Mouse (Mus musculus) monocyte, adult 5-6 weeks (primary cell): ENCODE results near the gene Zfp385a. TPM values are rescaled to one million over a fixed set of nuclear protein-coding genes. Genes with fewer than 3 reads are reported as not detected.

Experiments used
- ATAC-seq: fragments of 153-309, 156-312 bp; replicated peaks from 2 replicates; pipeline ENCODE4 v1.8.0; 2017; ENCODE audit warnings: mild to moderate bottlenecking; ENCODE audit not compliant: low TSS enrichment, insufficient number of reproducible peaks, severe bottlenecking, poor library complexity, low FRiP score
- total RNA-seq: library from RNA; stranded (forward); fragments of 200-1000, 200-491, 200-594 nt; gene quantifications from 3 replicates; pipeline ENCODE4 v1.2.3, GENCODE M21; 2017

Zfp385a gene
- total RNA-seq, 1 experiment from 2014 or later = 1.7 TPM

- ATAC-seq = no peak
These were observed 39.3 kb downstream of the Zfp385a start for GRCm38 (mm10) chr15:103300560-103300959.

- no peak for ATAC-seq
These were observed 39.8 kb downstream of the Zfp385a start for GRCm38 (mm10) chr15:103300067-103300471.

- no peak for ATAC-seq
These were observed 40.2 kb downstream of the Zfp385a start for GRCm38 (mm10) chr15:103299644-103300043.

- no peak for ATAC-seq
These were observed 40.9 kb downstream of the Zfp385a start for GRCm38 (mm10) chr15:103298861-103299616.

- ATAC-seq = no peak
These were observed 41.9 kb downstream of the Zfp385a start for GRCm38 (mm10) chr15:103298026-103298425.

GRCm38 (mm10) chr15:103297313-103297712, 42.6 kb downstream of the Zfp385a start:
- ATAC-seq = no peak

GRCm38 (mm10) chr15:103295851-103296250, 44.0 kb downstream of the Zfp385a start:
- no peak for ATAC-seq

GRCm38 (mm10) chr15:103294649-103295048, 45.2 kb downstream of the Zfp385a start:
- no peak for ATAC-seq

GRCm38 (mm10) chr15:103293375-103293774, 46.5 kb downstream of the Zfp385a start:
- ATAC-seq = no peak

- no peak for ATAC-seq
These were observed 47.1 kb downstream of the Zfp385a start for GRCm38 (mm10) chr15:103292673-103293345.

GRCm38 (mm10) chr15:103290843-103291242, 49.0 kb downstream of the Zfp385a start:
- ATAC-seq = no peak

- no peak for ATAC-seq
These were observed 49.5 kb downstream of the Zfp385a start for GRCm38 (mm10) chr15:103290417-103290816.

- no peak for ATAC-seq
These were observed 50.3 kb downstream of the Zfp385a start for GRCm38 (mm10) chr15:103289600-103289999.

- no peak for ATAC-seq
These were observed 54.0 kb downstream of the Zfp385a start for GRCm38 (mm10) chr15:103285778-103286417.

GRCm38 (mm10) chr15:103284647-103285046, 55.2 kb downstream of the Zfp385a start:
- no peak for ATAC-seq

- ATAC-seq = 0 out of 2 replicates have a peak, but pooled peaks have one; percentile 59
These were observed 55.8 kb downstream of the Zfp385a start for GRCm38 (mm10) chr15:103284066-103284465.

- no peak for ATAC-seq
These were observed 58.3 kb downstream of the Zfp385a start for GRCm38 (mm10) chr15:103281465-103282205.

- peak; percentile 64 for ATAC-seq
These were observed 59.0 kb downstream of the Zfp385a start for GRCm38 (mm10) chr15:103280817-103281464.
